Mouse (Mus musculus) forebrain, embryonic 14.5 days (tissue): ENCODE measurements around the gene Tob1. TPM values are rescaled to one million over a fixed set of nuclear protein-coding genes. Genes with fewer than 3 reads are reported as not detected.
A peak's percentile ranks its signal among the peaks of the same experiment; 100 is the strongest.

Source experiments
- ATAC-seq: fragments of 200-750 bp; cut with Nextera tagmentation; 2 replicates; pipeline ENCODE4 v1.8.0; 2017; ENCODE audit warnings: mild to moderate bottlenecking, moderate library complexity
- DNase-seq: peaks from one replicate; pipeline ENCODE4 v3.0.0-alpha.2; 2015; ENCODE audit warnings: low spot score
- H3K27ac ChIP-seq: fragments of 300-500 bp; sonication (generic); 2 replicates; pipeline ENCODE4 v1.5.1; 2014; ENCODE audit warnings: low read depth, mild to moderate bottlenecking, control low read depth, low read length, moderate library complexity
- H3K27me3 ChIP-seq: fragments of 300-500 bp; sonication (generic); replicated peaks from 2 replicates; pipeline ENCODE4 v1.6.1; 2014; ENCODE audit warnings: low read length, control low read depth, mixed read lengths; ENCODE audit not compliant: control insufficient read depth, insufficient read depth
- H3K36me3 ChIP-seq: fragments of 300-500 bp; sonication (generic); 2 replicates; pipeline ENCODE4 v1.6.1; 2014; ENCODE audit warnings: low read length, control low read depth; ENCODE audit not compliant: control insufficient read depth, insufficient read depth
- H3K4me1 ChIP-seq: fragments of 300-500 bp; sonication (generic); 2 replicates; pipeline ENCODE4 v1.6.1; 2014; ENCODE audit warnings: antibody characterized with exemption, low read length, control low read depth; ENCODE audit not compliant: control insufficient read depth, insufficient read depth
- H3K4me2 ChIP-seq: fragments of 300-500 bp; sonication (generic); 2 replicates; pipeline ENCODE4 v1.6.1; 2014; ENCODE audit warnings: mild to moderate bottlenecking, control low read depth, low read length
- H3K4me3 ChIP-seq: fragments of 300-500 bp; sonication (generic); 2 replicates; pipeline ENCODE4 v1.5.1; 2014; ENCODE audit warnings: low read depth, low read length, control low read depth
- H3K9ac ChIP-seq: fragments of 300-500 bp; sonication (generic); 2 replicates; pipeline ENCODE4 v1.6.1; 2014; ENCODE audit warnings: mild to moderate bottlenecking, low read length, control low read depth, moderate library complexity
- H3K9me3 ChIP-seq: fragments of 300-500 bp; sonication (generic); replicated peaks from 2 replicates; pipeline ENCODE4 v1.6.1; 2016; ENCODE audit warnings: low read length, control low read depth, mixed read lengths; ENCODE audit not compliant: control insufficient read depth
- WGBS: fragments of 180-500 bp; shearing (Covaris S2); extraction: QIAGEN DNeasy Blood & Tissue Kit; methylation state at CpG from one replicate; pipeline ENCODE4 v1.1.7; 2014; 5-methylcytosine and 5-hydroxymethylcytosine counted together
- polyA plus RNA-seq: library from polyadenylated mRNA; unstranded; fragments of >200 nt; fragmentation: Nextera tagmentation; extraction: Ambion mirVana; gene quantifications from 2 replicates; pipeline ENCODE4 v1.2.1, GENCODE M21; 2014

Gene Tob1
- polyA plus RNA-seq: 32.4 and 37.5 TPM in 2 replicates

DNA sequence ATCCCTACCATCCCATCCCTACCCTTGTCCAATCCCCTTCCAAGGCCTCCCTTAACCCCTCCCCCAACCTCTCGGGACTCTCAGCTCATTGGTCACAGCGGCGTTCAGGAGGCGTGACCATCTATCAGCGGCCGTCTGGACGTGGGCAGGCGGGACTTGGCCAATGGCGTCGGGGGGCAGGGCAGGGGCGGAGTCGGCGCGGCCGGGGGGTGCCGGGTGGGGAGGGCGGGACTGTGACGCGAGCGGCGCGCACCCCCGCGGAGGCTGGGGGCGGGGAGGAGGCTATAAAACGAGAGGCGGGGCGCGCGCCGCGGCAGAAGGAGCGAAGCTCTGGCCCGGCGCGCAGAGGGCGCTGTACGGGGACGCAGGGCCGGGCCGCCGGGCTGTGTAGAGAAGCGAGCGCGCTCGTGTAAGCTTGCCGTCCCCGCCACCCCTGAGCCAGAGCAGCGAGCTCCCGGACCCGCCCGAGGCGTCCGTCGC lies at the start of gene Tob1:
Gene Tob1 (plus strand): TSS at position 331 of the 480 bp plus-strand sequence.
- Histone ChIP-seq H3K9me3 (no peaks in the 10 kb centered on the region), H3K4me2 (peak within 1 kb of the TSS; percentile 74), H3K36me3 (peaks cover 16% of the 10 kb centered on the region), H3K9ac (peak within 1 kb of the TSS; percentile 99), H3K4me1 (peaks cover 15% of the 10 kb centered on the region), H3K4me3 (peak within 1 kb of the TSS; percentile 100), H3K27me3 (no peaks in the 10 kb centered on the region), H3K27ac (peak within 1 kb of the TSS; percentile 97)
- ATAC-seq (peak; percentile 97), DNase-seq (peak; percentile 100)
- 0% methylated on average over 49 of the region's 55 CpGs for WGBS

DNA sequence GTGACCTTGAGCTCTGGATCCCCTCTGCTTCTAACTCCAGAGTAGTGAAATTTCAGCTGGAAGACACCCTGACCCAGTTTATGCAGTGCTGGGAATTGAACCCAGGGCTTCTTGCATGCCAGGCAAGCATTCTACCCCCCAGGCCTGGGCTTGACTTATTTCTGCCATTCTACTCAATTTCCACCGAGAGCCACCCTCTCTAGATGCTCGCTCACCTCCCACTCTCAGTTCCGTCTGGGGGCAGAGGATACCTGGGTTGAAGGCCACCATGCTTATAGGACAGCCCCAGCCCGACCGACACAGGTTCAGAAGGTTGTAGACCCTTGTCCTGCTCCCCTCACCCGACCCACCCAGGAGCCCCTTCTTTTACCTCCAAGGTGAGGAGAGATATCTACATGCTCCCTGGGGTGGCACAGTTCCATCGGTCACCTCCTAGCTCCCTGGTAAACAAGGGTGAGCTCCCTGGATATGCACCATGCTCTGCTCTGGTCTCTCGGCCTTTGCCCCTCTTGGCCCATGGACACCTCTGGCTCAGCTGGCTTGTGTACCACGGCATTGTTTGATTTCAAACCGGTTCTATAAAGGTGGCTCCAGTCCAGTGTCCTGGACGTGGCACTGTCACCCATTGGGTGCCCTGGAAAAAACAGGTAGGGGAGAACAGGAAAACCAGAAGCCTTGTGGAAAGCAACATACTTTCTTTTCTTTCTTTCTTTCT lies 49.2 kb upstream of the Tob1 start:
- peak overlapping the region; percentile 52; the same call in 1 of the 2 replicates for H3K4me2 ChIP-seq
- no peaks in the 10 kb centered on the region for H3K36me3 ChIP-seq
- DNase-seq: no peak
- H3K9me3 ChIP-seq: no peaks in the 10 kb centered on the region
- H3K27ac ChIP-seq: peak overlapping the region; percentile 100
- no peak overlapping the region for H3K9ac ChIP-seq
- 89% methylated on average over 11 of the region's 11 CpGs for WGBS
- H3K4me3 ChIP-seq: no peak overlapping the region
- H3K4me1 ChIP-seq: peaks cover 40% of the 10 kb centered on the region
- ATAC-seq: no peak
- no peaks in the 10 kb centered on the region for H3K27me3 ChIP-seq

GRCm38 (mm10) chr11:94163005-94163767 lies 48.1 kb upstream of the Tob1 start:
- ATAC-seq: no peak

GRCm38 (mm10) chr11:94165745-94166144 lies 45.5 kb upstream of the Tob1 start:
- H3K4me2 ChIP-seq: no peak overlapping the region
- peaks cover 23% of the 10 kb centered on the region for H3K4me1 ChIP-seq
- no peak for ATAC-seq
- DNase-seq: no peak
- 72% methylated on average over 4 of the region's 4 CpGs for WGBS
- no peak overlapping the region for H3K9ac ChIP-seq
- H3K4me3 ChIP-seq: no peak overlapping the region
- H3K27ac ChIP-seq: no peak overlapping the region
- H3K27me3 ChIP-seq: no peaks in the 10 kb centered on the region
- H3K36me3 ChIP-seq: no peaks in the 10 kb centered on the region
- no peaks in the 10 kb centered on the region for H3K9me3 ChIP-seq

More at GRCm38 (mm10) chr11:94163005-94163767, 48.1 kb upstream of the Tob1 start:
- no peak overlapping the region for H3K4me3 ChIP-seq
- H3K9me3 ChIP-seq: no peaks in the 10 kb centered on the region
- no peaks in the 10 kb centered on the region for H3K27me3 ChIP-seq
- H3K9ac ChIP-seq: no peak overlapping the region
- no peak for DNase-seq
- H3K27ac ChIP-seq: peak overlapping the region; percentile 21; the same call in 1 of the 2 replicates
- no peak overlapping the region for H3K4me2 ChIP-seq
- 74% methylated on average over 9 of the region's 9 CpGs for WGBS
- H3K36me3 ChIP-seq: no peaks in the 10 kb centered on the region
- H3K4me1 ChIP-seq: peaks cover 41% of the 10 kb centered on the region

DNA sequence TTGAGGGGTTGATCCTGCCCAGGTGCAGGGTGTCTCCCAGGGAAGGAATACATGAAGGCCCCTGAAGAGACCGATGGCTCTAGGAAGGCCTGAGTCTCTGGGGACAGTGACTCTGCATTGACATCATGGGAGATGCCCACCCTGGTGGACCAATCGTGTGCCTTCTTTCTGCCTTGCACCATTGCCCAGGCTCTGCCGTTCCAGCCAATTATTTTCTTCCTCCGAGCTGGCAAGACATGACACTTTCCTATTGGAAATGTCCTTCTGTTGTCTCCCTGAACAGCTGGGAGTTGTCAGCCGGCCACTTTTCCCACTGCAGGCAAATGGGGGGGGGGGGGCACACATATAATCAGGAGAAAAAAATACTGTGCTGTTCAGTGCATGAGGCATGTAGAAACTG lies 43.0 kb upstream of the Tob1 start:
- peak; percentile 50 for DNase-seq
- Histone ChIP-seq H3K4me2 (no peak overlapping the region), H3K36me3 (no peaks in the 10 kb centered on the region), H3K4me1 (peaks cover 6% of the 10 kb centered on the region; the same call in 1 of the 2 replicates), H3K4me3 (no peak overlapping the region), H3K27me3 (no peaks in the 10 kb centered on the region), H3K27ac (no peak overlapping the region), H3K9me3 (no peaks in the 10 kb centered on the region), H3K9ac (no peak overlapping the region)
- 43% methylated on average over 5 of the region's 5 CpGs for WGBS
- ATAC-seq: 0 out of 2 replicates have a peak, but pooled peaks have one; percentile 32

- WGBS: 80% methylated on average over 5 of the region's 5 CpGs
- no peak overlapping the region for H3K27ac ChIP-seq
- H3K4me2 ChIP-seq: no peak overlapping the region
- H3K4me3 ChIP-seq: no peak overlapping the region
- H3K9ac ChIP-seq: no peak overlapping the region
- H3K27me3 ChIP-seq: no peaks in the 10 kb centered on the region
- ATAC-seq (no peak), DNase-seq (no peak)
- 0 out of 2 replicates have a peak, but pooled peaks cover 3% of the 10 kb centered on the region for H3K4me1 ChIP-seq
- no peaks in the 10 kb centered on the region for H3K36me3 ChIP-seq
- no peaks in the 10 kb centered on the region for H3K9me3 ChIP-seq
These were observed 41.7 kb upstream of the Tob1 start for GRCm38 (mm10) chr11:94169596-94169995.

DNA sequence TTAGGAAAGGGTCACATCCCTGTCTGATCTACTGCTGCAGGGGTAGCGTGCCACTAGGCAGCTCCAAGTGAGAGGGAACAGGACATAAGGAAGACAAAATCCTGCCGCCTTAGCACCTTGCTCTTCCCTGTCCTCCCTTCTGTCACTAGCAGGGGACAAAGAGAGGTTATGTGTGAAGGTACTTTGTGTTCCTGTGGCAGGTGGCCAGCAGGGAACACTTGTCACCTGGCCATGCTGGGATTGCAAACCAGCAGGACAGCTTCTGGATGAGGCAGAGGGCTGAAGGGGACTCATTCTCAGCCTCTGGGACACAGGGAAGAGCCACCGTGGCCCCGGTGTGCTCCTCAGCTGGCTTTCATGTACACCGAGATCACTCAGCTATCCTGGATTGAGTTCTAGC lies 39.6 kb upstream of the Tob1 start:
- DNase-seq (no peak), ATAC-seq (no peak)
- WGBS: 86% methylated on average over 5 of the region's 5 CpGs
- H3K4me2 ChIP-seq: no peak overlapping the region
- H3K9ac ChIP-seq: no peak overlapping the region
- no peak overlapping the region for H3K27ac ChIP-seq
- H3K4me1 ChIP-seq: peaks cover 8% of the 10 kb centered on the region
- no peaks in the 10 kb centered on the region for H3K9me3 ChIP-seq
- no peak overlapping the region for H3K4me3 ChIP-seq
- no peaks in the 10 kb centered on the region for H3K36me3 ChIP-seq
- H3K27me3 ChIP-seq: no peaks in the 10 kb centered on the region

GRCm38 (mm10) chr11:94172186-94172585 lies 39.1 kb upstream of the Tob1 start:
- H3K36me3 ChIP-seq: no peaks in the 10 kb centered on the region
- no peaks in the 10 kb centered on the region for H3K9me3 ChIP-seq
- H3K27ac ChIP-seq: no peak overlapping the region
- DNase-seq (no peak), ATAC-seq (no peak)
- H3K4me2 ChIP-seq: no peak overlapping the region
- H3K4me3 ChIP-seq: no peak overlapping the region
- peaks cover 8% of the 10 kb centered on the region for H3K4me1 ChIP-seq
- 78% methylated on average over 9 of the region's 9 CpGs for WGBS
- no peaks in the 10 kb centered on the region for H3K27me3 ChIP-seq
- no peak overlapping the region for H3K9ac ChIP-seq
